In the genomic region with DNA sequence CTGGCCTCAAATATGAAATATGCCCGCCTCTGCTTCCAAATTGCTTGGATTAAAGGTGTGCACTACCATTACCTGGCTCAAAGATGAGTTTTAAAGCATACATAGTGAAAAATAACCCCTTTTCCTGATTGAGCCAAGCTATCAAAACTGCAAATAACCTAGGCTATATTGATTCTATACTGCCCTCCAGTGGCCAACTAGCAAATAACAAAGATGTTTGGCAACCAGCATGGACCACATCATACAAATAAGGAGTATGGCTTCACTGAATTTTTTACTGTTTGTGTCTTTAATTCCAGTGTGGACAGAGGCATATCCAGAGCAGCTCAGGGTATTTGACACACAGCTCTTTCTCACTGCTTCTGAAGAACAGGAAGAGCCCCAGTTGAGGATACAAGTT, we compare ENCODE assay signal across 8 mouse cellular contexts. TPM values are rescaled to one million over a fixed set of nuclear protein-coding genes. Genes with fewer than 3 reads are reported as not detected.
A peak's percentile ranks its signal among the peaks of the same experiment; 100 is the strongest.
DNase-seq lines count a peak whose midpoint lies in the region; ATAC-seq lines count a peak whose summit lies in the region.
"Had no signal": no experiment of that assay in that cellular context is flagged by ENCODE, and none has a peak within 500 bp of the region (broad histone marks: within the 10 kb centered on the region; RNA-seq: fewer than 3 reads in every experiment).

No protein-coding gene starts in this region.

- no peak overlapping the region for H3K4me3 ChIP-seq in liver, embryonic 11.5 days (ENCODE audit: low read depth, low read length)
- H3K4me3 ChIP-seq: neural tube, embryonic 13.5 days had no signal

- no peaks in the 10 kb centered on the region for H3K36me3 ChIP-seq in liver, embryonic 11.5 days (ENCODE audit: control insufficient read depth, insufficient read depth, low read length)
- H3K36me3 ChIP-seq: neural tube, embryonic 13.5 days had no signal

- H3K27ac ChIP-seq in liver, embryonic 11.5 days (ENCODE audit: low read depth, low read length) = no peak overlapping the region
- H3K27ac ChIP-seq: neural tube, embryonic 13.5 days had no signal

- H3K9ac ChIP-seq in liver, embryonic 11.5 days (ENCODE audit: low read depth, low read length) = no peak overlapping the region
- H3K9ac ChIP-seq: neural tube, embryonic 13.5 days had no signal

- no peaks in the 10 kb centered on the region for H3K27me3 ChIP-seq in liver, embryonic 11.5 days (replicated peaks; ENCODE audit: control insufficient read depth, insufficient read depth, low read length)
- H3K27me3 ChIP-seq: neural tube, embryonic 13.5 days had no signal

- peak; percentile 60 to 66 for DNase-seq in right cerebral cortex, adult 2 months (ENCODE audit: low spot score in 2 of 2)
- no peak for DNase-seq in right cerebral cortex, postnatal 36 days (ENCODE audit: low spot score in 2 of 2)
- peak; percentile 33 for DNase-seq in R1 (ENCODE audit: low read depth, low spot score)
- DNase-seq in embryo, embryonic 11 days = peak; percentile 70
- DNase-seq in kidney, adult 9 months = peak; percentile 63
- no peak for DNase-seq in liver, embryonic 11.5 days (ENCODE audit: low spot score)

- 0% methylated on average over 1 of the region's 1 CpGs for WGBS in liver, embryonic 11.5 days

- no peak overlapping the region for H3K4me2 ChIP-seq in liver, embryonic 11.5 days
- H3K4me2 ChIP-seq: neural tube, embryonic 13.5 days had no signal

- H3K9me3 ChIP-seq in liver, embryonic 11.5 days (ENCODE audit: control insufficient read depth, low read length) = no peaks in the 10 kb centered on the region
- H3K9me3 ChIP-seq: neural tube, embryonic 13.5 days had no signal

- ATAC-seq in liver, embryonic 11.5 days (replicated peaks; ENCODE audit: low FRiP score) = peak; percentile 62
- peak; percentile 90; the same call in 1 of the 2 replicates for ATAC-seq in neutrophil, adult 5-6 weeks (ENCODE audit: extremely low read depth, insufficient number of reproducible peaks, low FRiP score, poor library complexity, severe bottlenecking)

- 0 out of 2 replicates have a peak, but pooled peaks cover 5% of the 10 kb centered on the region for H3K4me1 ChIP-seq in liver, embryonic 11.5 days (replicated peaks; ENCODE audit: control insufficient read depth, insufficient read depth, low read length)
- H3K4me1 ChIP-seq: neural tube, embryonic 13.5 days had no signal

RNA-seq across cellular contexts. Expression of a gene that starts 7.0 kb away (rescaled TPM):
- polyA plus RNA-seq in liver, embryonic 11.5 days (2014; fragmentation: Nextera tagmentation; extraction: Ambion mirVana) = 1.1 and 2.7 TPM in 2 replicates
- total RNA-seq in neutrophil, adult 5-6 weeks (2017) = 0.70 and 1.5 TPM in 2 replicates

RNA-seq across cellular contexts. Expression of a gene that starts 26.6 kb away (rescaled TPM):
- 0.64 and 0.80 TPM in 2 replicates for polyA plus RNA-seq in liver, embryonic 11.5 days (2014; fragmentation: Nextera tagmentation; extraction: Ambion mirVana)
- 62.9 and 70.1 TPM in 2 replicates for total RNA-seq in neutrophil, adult 5-6 weeks (2017)

Comparison
In these comparisons a context has a peak if more than half of its experiments do, and no peak if none do; other contexts are left out.
1. DNase-seq: peak in right cerebral cortex, adult 2 months (2 of 2), R1 (single experiment), embryo, embryonic 11 days (single experiment) and kidney, adult 9 months (single experiment); none in right cerebral cortex, postnatal 36 days (0 of 2) and liver, embryonic 11.5 days (single experiment).